Mouse (Mus musculus) c-Kit-positive CD71-positive TER-119-negative erythroid progenitor cells, embryonic 14.5 days (primary cell): Measurements from ENCODE around the gene Adamts13.

Experiments
- DNase-seq: peaks from one replicate; pipeline ENCODE4 v3.0.0-alpha.2; 2013; ENCODE audit warnings: low read depth

Adamts13 gene

DNA sequence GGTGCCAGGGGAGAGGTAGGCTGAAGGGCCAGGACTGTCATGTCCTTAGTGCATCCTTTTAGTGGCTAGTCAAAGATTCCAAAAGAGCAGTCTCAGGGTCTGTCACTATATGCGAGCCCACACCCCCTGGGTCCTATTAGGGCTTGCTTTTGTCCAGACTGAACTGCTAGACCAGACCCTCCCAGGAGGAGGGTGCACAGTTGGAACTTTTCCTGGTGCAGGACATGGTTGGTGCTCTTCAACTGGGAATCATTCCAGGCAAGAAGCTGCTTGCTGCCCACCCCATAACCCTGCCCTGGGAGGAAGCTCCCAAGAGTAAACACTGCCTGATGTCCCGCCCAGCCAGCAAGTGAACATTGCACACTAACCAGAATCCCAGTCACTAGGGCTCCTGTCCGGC lies at the start of gene Adamts13:
Adamts13 (plus strand) TSS at position 301 of the 400 bp plus-strand sequence.
- DNase-seq = no peak

GRCm38 (mm10) chr2:26927745-26928476 lies 45.3 kb upstream of the Adamts13 start:
- DNase-seq = no peak

- peak; percentile 76 for DNase-seq
Observed at GRCm38 (mm10) chr2:26930390-26930789, 42.8 kb upstream of the Adamts13 start.

GRCm38 (mm10) chr2:26932473-26933303 lies 40.5 kb upstream of the Adamts13 start:
- DNase-seq = no peak

GRCm38 (mm10) chr2:26933304-26934055 lies 39.7 kb upstream of the Adamts13 start, which contains the start of the genes Surf4 and Stkld1:
Gene Surf4, minus strand, starts transcription at chr2:26933928.
Gene Stkld1, plus strand, starts transcription at chr2:26934047.
- DNase-seq = peak; percentile 86

- no peak for DNase-seq
Observed at GRCm38 (mm10) chr2:26935286-26935685, 37.9 kb upstream of the Adamts13 start.

DNA sequence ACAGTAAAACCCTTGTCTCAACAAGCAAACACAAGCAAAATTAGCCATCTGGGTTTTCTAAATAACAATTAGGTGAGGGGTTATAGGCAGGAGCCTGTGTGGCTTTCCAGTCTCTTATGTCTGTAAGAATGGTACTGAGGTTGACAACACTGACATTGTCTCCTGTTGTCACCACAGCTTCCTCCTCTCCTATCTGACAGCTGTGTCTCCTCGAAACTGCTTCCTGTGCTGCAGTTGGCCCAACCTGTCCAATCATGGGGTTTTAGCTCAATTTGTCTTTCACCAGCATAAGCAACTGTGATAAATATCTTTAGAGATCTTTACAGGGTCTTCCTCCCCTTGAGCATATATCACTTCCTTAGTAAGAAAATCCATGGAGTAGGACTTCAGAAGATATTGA lies 36.8 kb upstream of the Adamts13 start:
- no peak for DNase-seq

DNA sequence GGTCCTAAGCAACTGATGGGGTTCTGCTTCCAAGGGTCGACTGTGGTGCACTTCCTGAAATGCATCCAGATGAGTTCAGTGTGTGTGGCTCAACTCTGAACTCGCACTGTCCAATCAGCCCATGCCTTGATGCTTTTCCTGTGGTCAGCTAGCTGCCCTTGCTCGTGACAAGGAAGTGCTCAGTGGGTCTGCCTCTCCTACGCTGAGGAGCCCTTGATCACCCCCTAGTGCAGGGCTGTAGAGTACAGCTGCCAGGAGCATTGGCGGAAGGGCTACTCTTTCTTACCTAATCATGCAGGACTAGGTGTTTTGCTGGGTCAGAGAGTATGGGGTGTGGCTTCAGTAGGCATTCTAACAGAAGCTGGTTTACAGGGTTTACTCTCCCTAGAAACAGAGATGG lies 31.7 kb upstream of the Adamts13 start:
- DNase-seq = no peak

DNA sequence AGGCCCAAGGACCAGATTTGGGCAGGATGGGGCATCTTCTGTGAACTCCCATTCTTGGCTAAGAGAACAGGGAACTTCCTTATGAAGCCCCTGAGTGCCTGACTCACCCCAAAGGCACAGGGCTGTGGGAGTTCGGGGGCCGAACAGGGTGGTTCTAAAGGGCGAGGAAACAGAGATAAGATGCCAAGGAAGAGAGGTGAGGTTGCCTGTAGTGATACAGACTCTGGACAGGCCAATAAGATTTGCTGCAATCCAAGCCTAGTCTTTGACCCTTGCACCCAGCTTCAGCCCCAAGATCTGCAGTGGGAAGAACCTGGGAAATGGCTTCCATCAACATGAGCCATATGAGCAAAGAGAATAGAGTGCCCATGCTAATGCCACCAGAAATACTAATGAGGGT lies 30.0 kb upstream of the Adamts13 start:
- no peak for DNase-seq

DNA sequence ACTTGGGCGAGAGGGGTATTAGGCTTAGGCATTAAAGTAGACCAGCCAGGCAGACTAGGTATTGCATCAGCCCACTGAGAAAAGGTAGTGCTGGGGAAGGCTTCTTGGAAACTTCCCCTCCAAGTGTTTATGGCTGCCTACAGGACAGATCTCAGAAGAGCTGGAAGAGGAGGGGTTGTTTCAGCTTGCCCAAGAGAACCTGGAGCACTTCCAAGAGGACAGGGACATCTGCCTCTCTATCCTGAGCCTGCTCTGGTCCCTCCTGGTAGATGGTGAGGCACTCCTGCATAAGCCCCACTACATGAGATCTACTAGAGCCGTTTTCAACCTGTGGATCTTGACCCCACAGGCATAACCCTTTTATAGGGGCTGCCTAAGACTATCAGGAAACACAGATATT lies 22.8 kb upstream of the Adamts13 start:
- DNase-seq = no peak

DNA sequence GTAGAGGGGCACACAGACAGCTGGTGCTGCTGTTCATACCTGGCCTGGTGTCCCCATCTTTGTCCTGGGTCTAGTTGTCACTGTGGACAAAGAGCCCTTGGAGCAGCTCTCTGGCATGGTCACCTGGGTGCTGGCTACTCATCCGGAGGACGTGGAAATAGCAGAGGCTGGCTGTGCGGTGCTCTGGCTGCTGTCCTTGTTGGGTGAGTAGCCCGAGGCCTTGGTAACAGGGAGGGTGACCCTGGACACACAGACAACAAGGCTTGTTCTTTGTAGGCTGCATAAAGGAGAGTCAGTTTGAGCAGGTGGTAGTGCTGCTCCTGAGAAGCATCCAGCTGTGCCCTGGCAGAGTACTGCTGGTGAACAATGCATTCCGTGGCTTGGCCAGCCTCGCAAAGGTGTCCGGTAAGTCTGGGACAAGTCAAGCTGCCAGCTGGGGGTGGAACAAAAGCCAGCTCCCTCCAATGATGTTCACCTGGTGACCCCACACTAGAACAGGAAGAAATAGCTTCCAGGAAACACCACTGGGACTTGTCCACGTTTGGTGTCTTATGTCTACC lies 21.8 kb upstream of the Adamts13 start:
- DNase-seq = no peak

GRCm38 (mm10) chr2:26952193-26952592 lies 21.0 kb upstream of the Adamts13 start:
- DNase-seq = no peak

DNA sequence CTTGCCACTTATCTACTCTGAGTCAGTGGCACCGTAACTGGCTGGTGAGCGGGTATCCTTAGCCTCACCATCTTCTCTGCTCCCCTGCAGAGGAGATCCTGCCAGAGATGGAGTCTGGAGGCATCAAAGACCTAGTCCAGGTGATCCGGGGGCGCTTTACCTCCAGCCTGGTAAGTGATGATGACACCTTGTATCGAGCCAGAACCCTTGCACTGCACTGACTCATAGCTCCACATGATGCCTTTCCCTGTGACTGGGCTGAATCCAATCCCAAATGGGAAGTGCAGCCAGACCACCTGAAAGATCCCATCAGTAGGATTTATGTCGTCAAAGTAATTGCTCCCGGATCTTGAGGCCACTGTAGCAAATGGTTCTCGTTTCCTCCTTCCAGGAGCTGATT lies 20.4 kb upstream of the Adamts13 start:
- no peak for DNase-seq

DNA sequence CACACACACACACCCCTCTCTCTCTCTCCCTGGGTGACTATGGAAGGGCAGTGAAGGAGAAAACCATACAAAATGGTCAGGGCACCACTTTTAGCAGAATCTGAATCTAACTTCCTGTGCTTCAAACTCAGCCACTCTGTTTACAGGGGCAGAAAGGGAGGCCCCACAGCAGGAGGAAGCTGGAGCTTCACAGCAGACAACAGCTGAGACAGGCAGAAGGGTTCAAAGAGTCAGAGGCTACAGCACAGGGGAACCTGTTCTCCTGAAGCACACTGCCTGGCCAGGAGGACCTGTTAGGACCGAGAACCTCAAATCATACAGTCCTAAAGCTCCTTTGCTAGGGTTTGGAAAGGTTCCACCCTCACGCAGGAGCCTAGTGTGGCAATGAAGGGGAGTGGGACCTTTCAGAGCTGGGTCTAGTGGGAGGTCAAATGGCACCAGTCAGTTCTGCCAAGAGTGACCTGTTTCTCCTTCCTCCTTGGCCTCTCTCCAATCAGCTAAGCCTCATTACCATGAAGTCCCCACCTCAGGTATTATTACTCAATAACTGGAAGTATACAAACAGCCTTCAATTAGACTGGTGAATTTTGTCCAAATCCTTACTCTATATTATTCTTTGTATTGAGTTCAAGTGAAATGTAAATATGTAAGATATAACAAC lies 18.4 kb upstream of the Adamts13 start:
- DNase-seq = no peak

GRCm38 (mm10) chr2:26956811-26957487 lies 16.3 kb upstream of the Adamts13 start:
- no peak for DNase-seq

DNA sequence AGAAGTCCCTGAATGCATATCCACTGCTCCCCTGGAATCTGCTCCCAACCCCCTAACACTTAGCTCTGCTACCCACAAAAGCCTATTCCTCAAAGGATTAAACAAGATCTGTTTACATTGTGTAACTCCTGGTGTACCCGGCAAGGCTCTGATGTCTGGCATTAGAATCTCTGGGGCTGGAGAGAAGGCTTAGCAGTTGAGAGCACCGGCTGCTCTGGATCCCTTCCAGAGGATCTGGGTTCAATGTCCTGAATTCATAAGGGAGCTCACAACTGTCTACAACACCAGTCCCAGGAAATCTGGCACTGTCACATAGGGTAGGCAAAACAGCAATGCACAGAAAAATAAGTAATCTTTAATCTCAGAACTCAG lies 15.7 kb upstream of the Adamts13 start:
- DNase-seq = no peak

GRCm38 (mm10) chr2:26960756-26961155 lies 12.5 kb upstream of the Adamts13 start:
- DNase-seq = no peak

DNA sequence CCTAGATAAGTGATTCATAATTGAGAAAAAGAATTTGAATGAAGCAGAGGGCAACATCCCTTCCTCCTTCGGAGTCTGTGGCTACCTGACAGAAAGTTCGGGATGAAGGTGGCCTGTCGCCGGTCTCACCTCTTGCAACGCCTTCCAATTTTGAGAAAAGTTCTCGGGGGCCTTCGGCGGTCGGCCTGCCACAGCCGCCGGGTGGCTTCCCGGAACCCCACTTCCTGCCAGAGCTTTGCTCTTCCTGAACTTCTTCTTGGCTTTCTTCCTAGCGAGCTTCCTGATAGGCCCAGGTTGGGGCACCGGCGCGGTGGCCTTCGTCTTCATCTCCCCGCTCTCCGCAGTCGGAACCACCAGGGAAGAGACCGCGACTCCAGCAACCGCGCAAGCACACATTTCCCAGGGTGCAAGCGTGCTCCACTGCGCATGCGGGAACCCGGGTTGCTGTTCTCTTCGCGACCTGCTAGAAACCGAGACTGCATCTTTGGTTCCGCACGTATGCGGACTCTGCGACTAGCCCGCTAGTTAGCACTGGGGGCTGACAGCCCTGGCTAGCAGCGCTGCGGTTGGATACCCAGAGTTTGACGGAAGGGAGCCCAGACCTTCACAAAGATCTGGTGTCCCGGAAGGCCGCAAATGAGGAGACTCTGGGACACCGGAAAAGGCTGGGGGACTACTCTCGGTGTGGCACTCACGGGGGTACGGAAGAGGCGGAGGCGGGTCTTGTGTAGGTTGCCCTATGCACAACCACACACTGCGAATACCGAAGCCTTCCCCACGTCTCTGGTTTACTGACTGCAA lies 9.1 kb upstream of the Adamts13 start, which contains the start of gene Rexo4:
Rexo4 (minus strand) TSS at position 464 of the 801 bp plus-strand sequence.
- peak; percentile 90 for DNase-seq

- no peak for DNase-seq
Observed at GRCm38 (mm10) chr2:26964724-26965370, 8.4 kb upstream of the Adamts13 start.

DNA sequence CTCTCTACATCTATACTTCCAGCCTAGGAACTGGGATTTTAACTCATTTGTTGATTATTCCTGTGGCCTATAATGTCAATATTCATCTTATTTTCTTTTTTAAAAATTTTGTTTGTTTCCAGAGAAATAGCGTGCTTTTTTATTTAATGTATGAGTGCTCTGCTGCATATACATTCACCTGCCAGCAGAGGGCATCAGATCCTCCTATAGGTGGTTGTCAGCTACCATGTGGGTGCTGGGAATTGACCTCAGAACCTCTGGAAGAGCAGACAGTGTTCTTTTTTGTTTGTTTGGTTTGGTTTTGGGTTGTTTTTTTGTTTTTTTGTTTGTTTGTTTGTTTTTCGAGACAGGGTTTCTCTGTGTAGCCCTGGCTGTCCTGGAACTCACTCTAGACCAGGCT lies 6.0 kb upstream of the Adamts13 start:
- DNase-seq = no peak
